Mouse (Mus musculus): ENCODE measurements at regions not wholly inside any gene's neighbourhood (a gene's known extent, or its start where the extent isn't known, plus 50 kb on each side); places are given as distances from the start of the nearest gene placed in this dataset.

DNA sequence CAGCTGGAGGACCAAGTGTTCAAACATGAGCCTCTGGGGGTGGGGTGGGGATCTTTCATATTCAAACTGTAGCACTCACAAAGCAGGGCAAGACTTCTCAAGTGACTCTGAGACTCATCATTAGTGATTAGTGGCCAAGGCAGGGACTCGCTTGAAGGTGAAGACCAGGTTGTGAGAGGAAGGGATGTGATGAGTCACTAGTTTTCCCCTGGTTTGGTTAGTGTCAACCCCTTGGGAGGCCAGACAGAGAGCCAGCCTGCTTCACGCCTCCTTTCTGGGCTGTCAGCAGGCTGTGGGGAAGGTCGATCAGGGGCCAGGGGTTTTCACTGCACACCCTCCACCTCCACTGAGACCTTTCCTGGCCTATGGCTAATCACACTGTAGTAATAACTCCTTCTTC, 65.2 kb downstream of the Slc30a10 start:
- DNase-seq (ENCODE audit: low spot score): no peak

DNA sequence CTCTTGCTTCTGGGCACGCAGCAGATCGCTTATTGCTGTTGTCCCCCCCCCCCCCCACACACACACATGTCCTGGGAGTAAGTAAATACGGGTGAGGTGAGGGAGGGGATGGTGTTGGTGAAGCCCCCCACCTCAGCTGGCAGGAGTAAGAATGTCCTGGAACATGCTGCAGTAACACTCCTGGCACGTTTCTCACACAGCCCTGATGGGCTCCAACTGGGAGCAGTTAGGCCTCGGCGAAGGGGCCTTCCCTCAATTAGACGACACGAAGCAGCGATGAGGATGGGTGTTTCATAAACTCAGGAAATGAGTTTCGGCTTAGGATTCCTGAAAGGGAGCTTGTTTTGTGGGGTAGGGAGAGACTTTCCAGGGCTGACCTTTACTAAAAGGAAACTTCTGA, 69.4 kb downstream of the Slc30a10 start:
- no peak for DNase-seq (ENCODE audit: low spot score)

- no peak for DNase-seq (ENCODE audit: low spot score)
Observed at GRCm38 (mm10) chr1:185533471-185533870, 78.8 kb downstream of the Slc30a10 start.

- DNase-seq (ENCODE audit: low spot score): no peak
Observed at GRCm38 (mm10) chr1:185534129-185534528, 79.5 kb downstream of the Slc30a10 start.

DNA sequence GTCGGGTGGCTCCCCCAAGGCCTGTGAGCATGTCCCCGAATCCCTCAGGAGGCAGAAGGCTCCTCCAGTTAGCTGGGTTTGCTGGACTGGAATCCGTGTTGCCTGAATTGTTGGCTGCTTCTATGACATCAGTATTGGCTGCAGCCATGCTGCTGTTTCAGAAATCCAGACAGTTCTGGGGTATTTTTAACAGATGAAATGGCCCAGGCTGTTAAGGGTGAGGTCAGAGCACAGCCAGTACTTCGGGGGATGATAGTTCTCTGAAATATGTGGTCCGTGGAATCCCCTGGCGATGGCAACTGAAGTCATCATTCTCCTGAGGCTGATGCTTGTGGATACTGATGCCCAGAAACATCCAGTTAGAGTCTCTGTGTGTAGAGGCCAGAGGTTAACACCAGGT, 80.7 kb downstream of the Slc30a10 start:
- DNase-seq (ENCODE audit: low spot score): peak; percentile 23

DNA sequence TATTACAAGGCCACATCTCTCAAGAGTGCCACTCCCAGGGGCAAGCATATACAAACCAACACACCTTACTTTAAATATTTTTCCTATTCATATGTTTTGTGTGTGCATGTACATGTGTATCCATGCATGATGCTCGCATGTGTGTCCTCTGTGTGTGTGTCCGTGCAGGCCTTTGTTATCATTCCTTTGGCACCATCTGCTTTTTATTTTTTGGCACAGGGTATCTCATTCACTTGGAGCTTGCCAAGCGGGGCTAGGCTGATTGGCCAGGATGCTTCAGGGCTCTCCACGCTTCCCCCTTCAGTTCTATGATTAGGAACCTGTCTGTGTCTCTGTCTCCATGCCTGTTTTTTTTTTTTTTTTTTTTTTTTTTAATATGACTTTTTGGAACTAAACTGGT, 82.6 kb downstream of the Slc30a10 start:
- no peak for DNase-seq (ENCODE audit: low spot score)

GRCm38 (mm10) chr1:185539458-185539857, 84.8 kb downstream of the Slc30a10 start:
- DNase-seq (ENCODE audit: low spot score): no peak

DNA sequence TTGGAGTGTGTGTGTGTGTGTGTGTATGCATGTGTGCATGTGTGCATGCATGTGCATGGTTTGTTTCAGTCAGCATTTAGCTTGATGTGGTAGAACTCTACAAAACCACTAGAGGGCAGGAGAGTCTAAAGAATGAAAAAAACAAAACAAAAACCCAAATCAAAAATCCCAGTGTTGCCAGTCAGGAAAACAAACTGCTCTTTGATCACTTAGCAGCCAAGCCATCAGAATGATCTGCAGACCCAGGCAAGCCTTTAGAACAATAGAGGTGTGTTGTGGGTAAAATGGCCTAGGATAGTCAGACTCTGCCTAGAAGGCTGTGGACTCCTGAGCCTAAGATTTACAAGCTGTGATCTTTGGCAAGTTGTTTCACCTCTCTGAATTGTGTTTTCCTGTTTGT, 91.7 kb downstream of the Slc30a10 start:
- no peak for DNase-seq (ENCODE audit: low spot score)

DNA sequence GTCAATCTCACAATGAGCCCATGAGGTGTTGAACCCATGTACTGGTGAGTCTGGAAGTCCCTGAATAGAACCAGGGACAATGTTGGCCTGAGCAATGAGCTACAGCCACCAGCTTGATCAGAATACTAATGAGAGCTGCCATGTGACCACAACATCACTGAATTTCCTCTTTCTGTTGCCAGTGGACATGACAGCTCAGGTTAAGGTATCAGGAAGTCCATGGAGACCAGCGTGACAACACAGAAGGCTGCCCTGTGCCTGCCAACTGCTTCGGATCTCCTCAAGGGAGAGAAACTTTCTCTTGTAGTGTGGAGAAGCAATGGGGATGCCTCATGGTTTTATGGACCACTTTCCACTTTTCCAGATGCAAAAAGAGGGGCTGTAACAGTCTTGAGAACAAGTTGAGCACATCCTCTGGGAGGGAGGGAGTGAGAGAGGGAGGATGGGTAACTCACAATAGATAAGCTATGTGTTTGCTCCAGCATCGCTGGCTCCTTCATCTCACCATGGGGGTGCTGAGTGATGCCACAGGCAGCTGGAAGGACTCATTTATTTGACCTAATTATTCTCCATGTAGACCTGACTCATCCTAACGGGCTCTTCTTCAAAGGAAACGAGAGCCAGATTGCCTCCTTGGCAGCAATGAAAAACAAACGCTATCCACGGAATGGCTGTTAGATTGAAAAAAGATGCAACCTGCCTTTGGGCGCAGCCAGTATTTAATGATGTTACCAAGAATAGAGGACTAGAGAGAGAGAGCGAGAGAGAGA, 118.3 kb downstream of the Slc30a10 start:
- no peak for DNase-seq (ENCODE audit: low spot score)

GRCm38 (mm10) chr1:185574978-185575377, 120.3 kb downstream of the Slc30a10 start:
- no peak for DNase-seq (ENCODE audit: low spot score)

GRCm38 (mm10) chr1:185579824-185580223, 125.2 kb downstream of the Slc30a10 start:
- no peak for DNase-seq (ENCODE audit: low spot score)

GRCm38 (mm10) chr1:185585191-185585870, 130.7 kb downstream of the Slc30a10 start:
- no peak for DNase-seq (ENCODE audit: low spot score)

- DNase-seq (ENCODE audit: low spot score): no peak
Observed at GRCm38 (mm10) chr1:185587671-185588347, 133.2 kb downstream of the Slc30a10 start.

DNA sequence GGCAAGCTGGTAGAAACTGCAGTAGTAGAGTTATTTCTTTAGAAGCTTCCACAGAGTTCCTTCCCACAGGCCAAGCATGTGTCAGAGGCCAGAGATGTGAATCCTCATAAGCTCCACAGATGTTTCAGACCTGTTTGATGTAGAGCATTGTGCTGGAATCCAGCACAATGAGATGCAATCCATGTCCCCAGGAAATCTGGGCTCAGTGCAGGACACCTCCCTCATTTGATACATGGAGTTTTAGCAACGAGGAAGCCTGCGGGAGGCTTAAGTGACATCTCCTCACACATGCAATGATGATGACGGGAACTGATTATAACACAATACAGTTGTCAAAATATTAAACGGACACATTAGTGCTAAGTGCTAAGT, 133.7 kb downstream of the Slc30a10 start:
- no peak for DNase-seq (ENCODE audit: low spot score)

GRCm38 (mm10) chr1:185596815-185597214, 142.2 kb downstream of the Slc30a10 start:
- DNase-seq (ENCODE audit: low spot score): no peak

- DNase-seq (ENCODE audit: low spot score): no peak
Observed at GRCm38 (mm10) chr1:185598514-185598913, 143.9 kb downstream of the Slc30a10 start.

DNA sequence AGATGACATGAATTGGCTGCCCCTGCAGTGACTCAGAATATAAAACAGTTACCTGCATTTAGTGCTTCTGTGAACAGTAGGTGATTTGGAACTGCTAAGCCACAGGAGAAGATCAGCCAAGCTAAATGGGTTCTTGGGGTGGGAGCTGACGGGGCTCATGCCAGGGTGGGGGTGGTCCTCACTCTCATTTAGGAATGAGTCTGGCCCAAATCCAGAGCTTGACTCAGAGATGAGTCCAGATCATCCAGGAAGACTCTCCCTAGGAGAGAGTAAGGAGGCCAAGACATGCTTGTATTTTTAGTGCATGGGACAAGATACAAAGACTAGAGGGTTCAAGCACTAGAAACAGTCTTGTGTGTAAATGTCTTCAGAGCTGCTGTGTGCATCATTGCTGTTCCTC, 146.5 kb downstream of the Slc30a10 start:
- DNase-seq (ENCODE audit: low spot score): no peak

DNA sequence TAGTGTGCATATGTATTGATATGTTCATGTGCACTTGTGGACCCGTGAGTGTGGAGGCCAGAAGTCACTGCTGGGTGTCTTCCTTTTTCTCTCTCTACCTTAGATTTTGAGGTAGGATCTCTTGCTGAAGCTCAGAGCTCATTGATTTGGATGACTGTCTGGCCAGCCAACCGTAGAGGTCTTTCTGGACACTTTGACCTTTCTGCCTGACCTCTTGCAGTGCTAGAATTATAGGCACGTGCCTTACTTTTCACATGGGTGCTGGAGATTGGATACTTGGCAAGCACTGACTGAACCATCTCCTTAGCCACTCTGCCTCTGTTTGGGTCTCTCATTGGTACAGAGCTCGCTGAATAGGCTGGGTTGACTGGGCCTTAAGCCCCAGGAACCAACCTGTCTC, 151.3 kb downstream of the Slc30a10 start:
- DNase-seq (ENCODE audit: low spot score): no peak

- DNase-seq (ENCODE audit: low spot score): no peak
Observed at GRCm38 (mm10) chr1:185607611-185608010, 153.0 kb downstream of the Slc30a10 start.

GRCm38 (mm10) chr1:185608440-185608839, 153.8 kb downstream of the Slc30a10 start:
- no peak for DNase-seq (ENCODE audit: low spot score)

DNA sequence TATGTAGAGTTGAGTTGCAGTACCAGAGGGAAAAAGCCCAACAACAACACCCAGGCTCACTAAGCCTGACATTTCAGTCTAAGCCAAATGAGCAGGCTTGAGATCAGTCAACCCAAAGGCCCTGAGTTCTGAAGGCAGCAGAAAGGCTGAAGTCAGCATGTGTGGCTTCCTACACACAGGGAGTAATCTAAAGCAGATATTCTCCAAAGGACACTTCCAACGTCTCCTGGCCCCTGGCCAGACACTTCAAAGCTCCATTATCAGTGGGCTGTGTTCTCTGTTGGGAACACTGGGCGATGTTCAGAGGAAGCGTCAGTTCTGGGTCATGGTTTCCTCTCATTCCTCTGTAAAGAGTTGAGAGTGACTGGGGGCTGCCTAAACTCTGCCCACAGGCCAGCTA, 155.9 kb downstream of the Slc30a10 start:
- DNase-seq (ENCODE audit: low spot score): no peak

DNA sequence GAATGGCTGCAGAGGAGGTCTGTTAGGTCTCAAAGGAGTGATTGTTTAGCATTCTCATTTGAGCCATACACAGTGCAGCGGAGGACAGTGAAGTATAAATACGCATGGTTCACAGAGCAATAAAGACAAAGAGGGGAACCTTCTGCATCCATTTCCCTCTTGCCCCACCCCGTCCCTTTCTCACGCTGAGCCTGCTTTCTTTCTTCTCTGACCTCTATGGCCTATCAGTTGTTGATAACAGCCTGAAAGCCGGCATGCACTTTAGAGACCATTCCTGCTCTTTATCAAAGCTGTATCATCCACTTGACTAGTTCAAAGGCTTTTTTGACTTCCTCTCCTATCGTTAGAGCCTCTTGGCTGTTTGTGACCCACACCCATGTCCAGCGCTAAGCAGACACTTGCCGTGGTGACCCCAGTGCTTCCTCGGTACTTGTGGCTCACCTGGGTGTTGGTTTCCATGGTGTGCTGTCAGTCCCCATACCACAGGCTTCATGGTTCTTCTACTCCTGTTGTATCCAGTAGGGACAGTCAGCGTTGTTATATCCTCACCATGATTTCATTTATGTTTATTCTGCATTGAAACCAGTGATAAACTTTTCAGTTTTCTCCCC, 161.3 kb downstream of the Slc30a10 start:
- DNase-seq (ENCODE audit: low spot score): no peak
